Mouse (Mus musculus) yolk sac, embryonic 10.5 days (tissue): ENCODE results near the gene Chrna4.
A peak's percentile ranks its signal among the peaks of the same experiment; 100 is the strongest.

Source experiments
- DNase-seq: peaks from one replicate; pipeline ENCODE4 v3.0.0-alpha.2; 2017; ENCODE audit warnings: low spot score

Chrna4 gene

DNA sequence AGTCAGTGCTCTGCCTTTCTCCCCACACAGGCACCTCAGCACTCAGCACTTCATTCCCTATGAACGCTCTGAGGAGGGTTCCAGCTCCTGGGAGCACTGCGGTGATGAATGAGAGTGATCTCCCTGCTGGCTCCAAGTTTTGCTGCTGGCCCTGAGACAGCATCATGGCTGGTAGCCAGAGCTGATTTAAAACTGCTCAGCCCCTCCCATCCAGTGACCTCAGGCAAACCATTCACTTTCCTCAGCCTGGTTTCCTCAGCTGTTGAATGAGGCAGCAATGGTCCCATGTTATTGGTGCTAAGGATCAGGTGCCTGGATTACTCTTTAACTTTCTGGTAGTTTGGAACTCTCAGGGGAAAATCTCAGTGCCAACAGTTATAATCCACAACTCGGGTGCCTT lies at the start of gene Chrna4:
Gene Chrna4 (minus strand): TSS at position 110 of the 400 bp plus-strand sequence.
- peak; percentile 7 for DNase-seq

DNA sequence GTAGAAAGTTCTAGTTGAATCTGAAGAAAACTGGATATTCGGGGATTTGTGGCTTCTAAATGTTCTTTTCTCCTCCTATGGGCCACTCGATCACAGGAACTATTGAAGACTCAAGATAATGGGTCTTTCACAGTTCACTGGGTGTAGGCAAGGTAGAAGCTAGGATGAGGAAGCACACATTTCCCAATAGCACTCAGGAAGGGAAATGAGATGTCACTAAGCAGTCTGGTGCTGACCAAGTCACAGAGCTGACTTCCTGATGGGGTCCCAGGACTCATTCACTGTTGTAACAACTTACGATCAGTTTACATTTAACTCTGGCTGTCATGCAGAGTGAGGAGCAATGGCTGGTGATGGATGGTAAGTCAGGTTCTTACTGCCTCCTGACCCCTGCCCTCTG lies 46.8 kb upstream of the Chrna4 start:
- no peak for DNase-seq

DNA sequence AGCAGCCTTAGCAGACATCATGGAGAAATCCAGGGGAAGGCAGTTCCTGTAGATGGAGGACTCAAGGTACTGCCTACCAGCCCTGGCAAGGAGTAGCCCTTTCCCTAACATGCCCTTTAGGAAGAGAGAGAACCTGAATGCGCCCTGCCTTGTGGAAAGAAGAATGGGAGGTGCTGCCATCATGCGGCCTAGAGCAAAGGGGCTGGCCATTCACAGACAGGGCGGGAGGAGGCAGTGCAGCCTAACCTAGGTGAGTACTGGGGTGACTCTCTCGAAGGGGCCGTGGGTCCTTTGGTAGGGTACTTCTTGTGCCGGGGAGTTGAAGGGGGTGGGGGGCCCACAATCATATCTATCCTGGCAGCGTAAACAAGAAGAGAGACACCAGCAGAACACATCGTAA lies 41.7 kb upstream of the Chrna4 start:
- DNase-seq: no peak

DNA sequence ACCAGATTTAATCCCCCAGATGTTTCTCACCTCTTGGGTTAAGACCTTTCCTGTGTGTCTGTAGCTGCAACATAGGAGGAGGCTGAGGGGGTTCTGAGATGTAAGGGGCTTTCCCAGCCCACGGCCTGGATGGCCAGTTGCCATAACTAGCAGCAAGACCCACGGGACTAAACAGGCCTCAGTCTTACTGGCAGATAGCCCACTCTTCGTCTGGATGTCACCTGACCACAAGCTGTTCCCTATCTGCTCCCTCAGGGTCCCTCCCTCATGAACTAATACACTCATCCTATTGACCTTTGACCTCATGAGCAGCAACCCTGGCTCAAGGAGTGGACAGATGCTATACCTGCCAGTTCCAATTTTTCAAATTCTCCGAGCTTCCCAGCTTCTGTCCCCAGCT lies 40.6 kb upstream of the Chrna4 start:
- DNase-seq: no peak

DNA sequence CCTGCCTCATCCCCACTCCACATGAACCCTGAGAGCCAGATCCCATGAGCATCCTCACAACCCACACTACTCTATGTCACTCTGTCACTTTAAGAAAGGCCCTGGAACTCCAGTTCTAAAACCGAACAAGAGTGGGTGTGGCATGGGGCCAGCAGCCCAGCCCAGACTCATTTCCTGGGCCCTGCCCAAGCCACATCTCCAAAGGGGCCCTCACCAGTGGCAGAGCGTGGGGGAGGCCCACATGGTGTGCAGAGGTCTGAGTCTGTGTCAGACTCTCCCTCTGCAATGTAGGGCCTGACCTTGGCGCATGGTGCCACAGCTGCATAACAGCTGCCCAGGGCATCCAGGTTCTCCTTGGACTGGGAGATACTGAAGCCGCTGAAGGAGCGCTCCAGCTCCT lies 37.5 kb upstream of the Chrna4 start:
- DNase-seq: no peak

DNA sequence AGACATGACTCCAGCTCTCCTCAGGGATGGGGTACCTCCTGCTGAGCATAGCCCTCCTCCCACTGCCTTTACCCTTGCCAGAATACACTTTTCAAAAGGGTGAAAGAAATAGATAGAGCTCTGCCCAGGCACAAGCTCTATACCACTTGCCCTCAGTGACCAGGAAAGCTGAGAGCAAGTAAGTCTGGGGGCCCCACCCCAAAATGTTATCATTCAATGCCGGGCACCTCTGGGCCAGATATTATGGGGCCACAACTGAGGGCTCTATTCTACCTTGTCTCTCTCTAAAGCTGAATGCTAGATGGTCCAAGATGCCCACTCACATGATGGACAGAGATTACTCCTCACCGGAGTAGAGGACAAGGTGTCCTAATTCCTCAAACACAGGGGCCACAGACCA lies 36.2 kb upstream of the Chrna4 start:
- DNase-seq: no peak

DNA sequence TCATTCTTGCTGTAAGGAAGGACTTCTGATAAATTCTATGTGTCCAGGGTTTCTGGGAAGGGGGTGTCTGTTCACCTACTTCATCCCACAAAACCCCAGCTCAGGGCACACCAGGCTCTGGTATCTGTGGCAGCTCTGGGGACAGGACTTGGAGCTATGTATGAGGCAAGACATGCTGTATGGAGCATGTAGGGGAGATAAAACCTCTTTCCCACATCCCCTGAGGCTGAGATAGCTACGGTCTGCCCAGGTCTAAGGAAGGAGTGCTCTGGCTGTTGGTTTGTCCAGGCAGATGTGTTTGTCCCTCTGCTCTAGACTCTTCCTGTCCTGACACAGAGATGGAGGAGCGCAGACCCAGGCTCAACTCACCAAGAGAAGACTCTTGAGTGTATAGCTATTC lies 35.6 kb upstream of the Chrna4 start:
- DNase-seq: no peak

DNA sequence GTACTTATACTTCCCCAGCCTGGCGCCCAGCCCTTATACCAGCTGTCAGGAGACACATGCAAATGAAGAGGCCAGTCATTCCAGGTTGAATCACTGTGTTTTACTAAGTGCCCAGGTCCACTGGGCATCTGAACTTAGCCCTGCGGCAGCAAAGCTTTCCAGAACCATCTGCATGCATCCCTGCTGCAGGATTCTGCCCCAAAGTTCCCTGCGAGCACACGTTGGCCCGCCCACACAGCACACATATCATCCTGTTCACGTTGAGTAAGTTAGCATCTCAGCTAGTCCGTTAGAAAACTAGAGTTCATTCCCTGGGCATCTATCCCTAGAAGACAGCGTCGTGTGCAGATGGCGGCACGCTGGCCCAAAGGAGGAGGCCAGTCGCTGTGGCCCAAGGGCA lies 32.2 kb upstream of the Chrna4 start:
- DNase-seq: no peak

DNA sequence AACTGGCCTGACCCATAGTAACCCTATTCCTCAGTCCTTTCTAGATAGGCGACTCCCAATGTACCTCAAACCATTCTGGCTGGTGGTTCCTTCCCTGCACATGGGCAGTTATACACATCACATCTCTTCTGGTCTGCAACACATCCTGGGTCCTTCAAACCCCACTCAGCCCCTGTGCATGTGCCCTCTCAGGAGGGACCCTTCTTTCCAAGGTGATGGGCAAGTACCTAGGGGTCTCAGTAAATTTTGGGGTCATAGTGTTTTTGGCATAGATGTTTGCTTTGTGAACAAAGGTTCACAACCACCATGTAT lies 29.0 kb upstream of the Chrna4 start:
- DNase-seq: no peak

DNA sequence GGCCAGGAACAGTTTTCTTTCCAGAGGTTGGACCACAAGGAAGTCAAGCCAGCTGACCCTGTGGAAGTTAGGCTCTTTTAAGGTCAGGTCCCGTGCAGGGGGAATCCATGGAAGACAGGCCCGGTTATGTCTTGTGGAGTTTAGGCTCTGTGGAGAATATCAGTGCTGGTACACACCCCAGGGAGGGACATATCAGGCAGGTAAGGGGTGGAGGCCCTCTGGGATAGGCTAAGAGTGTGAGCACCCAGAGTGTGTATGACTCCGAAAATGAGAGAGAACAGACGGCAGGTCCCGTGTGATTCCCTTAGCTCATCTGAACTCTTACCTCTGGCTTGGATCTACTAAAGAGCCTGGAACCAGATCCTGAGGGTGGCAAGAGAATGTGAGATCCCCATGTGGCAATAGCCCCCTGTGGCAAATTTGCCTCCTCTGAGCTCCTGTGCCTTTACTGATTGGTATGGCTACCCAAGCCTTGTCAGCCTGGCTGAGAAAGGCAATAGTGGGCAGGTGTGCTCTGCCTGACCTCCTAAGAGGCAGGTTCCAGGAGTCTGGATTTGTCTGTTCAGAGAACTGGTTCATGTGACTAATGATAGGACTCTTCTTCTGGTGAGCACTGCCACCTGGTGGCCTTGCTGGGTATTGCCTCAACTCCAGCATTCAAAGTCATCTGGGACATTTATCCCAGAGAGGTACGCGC lies 28.5 kb upstream of the Chrna4 start:
- DNase-seq: peak; percentile 63

DNA sequence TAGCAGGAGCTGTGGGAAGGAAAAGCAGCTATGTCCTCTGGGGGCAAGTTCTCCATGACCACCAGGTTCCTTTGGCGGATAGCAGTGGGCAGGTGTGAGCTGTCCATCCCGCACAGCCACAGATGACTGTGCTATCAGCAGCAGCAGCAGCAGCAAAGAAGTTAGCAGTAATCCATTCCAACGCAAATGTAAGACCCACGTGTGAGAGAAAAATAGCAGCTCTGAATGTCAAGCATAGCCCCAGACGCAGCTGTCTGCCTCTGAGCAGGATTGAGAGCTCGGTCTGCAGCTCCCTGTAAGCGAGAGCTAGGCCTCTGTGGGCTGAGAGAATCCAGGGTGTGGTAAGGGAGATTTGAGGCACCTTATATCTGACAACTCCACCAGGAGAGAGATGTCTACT lies 26.8 kb upstream of the Chrna4 start:
- DNase-seq: no peak

DNA sequence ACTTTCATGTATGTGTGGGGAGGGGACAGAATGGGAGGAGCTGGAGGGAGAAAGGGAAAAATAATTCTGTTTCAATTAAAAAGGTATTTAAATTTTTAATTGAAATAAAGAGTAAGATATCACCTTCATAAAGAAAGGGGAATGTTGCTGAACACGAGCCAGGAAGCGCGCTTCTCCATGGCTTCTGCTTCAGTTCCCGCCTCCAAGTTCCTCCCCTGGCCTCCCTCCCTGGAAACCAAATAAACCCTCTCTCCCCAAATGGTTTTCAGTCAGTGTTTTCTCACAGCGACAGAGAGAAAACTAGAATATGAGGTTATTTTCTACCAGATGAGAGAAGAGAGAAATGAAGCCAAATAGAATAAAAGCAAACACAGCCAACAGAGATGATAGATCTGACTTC lies 25.2 kb upstream of the Chrna4 start:
- DNase-seq: no peak

DNA sequence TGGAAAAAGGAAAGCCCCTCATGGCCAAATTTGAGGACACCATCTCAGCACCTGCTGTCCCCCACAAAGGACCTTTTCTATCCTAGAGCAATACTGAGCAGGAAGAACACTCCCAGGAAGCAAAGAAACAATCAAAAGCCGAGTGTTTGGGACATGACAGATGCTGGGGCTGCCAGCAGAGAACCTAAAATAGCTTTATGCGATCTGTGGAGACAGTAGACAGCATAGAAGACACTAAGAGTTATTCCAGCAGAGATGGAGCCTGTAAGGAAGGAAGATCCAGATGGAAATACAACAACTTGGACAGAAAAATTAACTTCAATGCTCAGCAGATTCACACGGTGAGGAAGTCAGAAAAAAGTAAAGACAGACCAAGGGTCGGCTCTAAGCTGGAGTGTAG lies 22.5 kb upstream of the Chrna4 start:
- DNase-seq: peak; percentile 13

DNA sequence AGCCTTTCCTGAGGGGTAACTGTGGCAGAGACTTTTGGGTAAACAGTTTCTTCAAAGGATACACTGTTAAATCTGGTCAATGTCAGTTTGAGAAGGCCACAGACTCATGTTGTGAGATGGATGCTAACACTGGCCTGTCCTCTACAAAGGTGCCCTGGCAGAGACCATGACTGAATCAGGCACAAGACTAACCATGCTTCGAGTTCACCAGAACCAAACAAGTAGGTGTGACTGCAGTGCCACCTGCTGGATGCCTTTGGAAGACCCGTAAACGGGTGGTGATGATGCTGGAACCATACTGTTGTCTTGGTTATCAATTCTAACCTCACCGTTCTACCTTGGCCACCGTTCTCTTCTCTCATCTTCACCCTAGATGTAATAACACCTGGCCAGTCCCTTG lies 16.8 kb upstream of the Chrna4 start:
- peak; percentile 24 for DNase-seq

DNA sequence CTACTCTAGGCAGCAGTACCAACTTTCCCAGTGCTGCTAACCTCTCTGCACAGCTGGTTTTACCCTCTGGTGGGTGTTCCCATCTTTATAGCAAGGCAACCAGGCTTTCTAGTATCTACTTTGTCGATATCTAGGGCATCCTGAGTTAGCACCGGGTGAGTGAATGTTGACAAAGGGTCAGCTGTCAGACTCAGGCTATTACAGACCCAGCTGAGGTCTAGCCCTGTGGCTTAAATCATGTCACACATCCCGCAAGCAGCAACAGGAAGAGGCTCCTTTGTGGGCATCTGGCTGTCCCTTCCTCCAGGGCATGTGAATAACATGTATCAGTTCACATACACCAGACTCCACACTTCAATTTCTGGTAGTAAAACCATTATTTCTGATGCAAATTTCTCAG lies 14.8 kb upstream of the Chrna4 start:
- DNase-seq: no peak

DNA sequence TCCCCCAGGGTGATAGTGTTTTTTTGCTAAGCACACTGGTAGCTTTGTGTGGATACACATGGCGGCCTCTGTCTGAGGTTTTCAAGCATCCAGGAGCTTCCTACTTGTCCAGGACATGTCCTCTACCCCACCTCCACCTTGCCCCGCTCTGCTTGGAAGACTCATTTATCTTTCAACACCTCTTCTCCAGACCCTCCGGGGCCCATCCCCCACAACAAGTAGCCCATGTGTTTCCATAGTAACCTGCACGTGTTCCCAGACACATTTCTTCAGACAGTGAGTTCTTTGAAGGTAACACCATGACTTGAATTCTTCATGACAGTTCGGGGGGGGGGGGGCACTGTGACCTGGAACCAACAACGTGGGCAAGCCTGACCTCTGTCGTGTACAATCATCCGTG lies 14.0 kb upstream of the Chrna4 start:
- no peak for DNase-seq

DNA sequence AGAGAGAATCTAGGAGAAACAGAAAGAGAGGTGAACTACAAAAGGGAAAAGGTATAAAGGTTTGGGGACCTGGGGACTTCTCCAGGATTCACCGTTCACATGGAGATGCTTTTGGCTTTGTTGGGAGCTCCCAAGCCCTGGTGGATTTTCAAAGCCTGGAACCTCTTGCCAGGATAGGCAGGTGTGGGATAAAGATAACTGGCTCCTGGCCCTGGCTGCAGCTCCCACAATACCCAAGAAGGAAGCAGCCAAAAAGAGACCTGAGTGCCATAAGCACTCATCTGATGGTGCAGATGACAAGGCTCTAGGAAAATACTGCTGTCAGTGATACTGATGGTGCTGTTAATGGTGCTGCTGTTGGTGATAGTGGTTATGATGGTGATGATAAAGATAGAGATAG lies 8.8 kb upstream of the Chrna4 start:
- DNase-seq: no peak

DNA sequence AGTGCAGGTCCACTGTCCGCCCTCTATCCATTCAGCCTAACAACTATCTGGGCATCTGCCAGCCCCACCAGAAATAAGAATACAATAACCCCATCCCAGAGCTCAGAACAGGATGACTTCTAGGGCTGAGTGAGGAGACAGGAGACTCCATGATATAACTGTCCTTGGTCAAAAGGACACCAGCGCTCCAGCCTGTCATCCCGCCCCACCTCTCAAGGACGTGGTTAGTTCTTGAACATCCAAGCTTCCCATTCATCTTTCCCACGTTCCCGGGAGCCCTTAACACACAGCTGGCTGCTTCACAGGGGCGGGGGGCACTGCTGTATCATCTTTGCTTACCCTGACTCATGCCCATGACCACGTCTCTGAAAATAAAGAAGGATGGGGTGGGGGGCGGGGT lies 5.6 kb upstream of the Chrna4 start:
- DNase-seq: no peak

DNA sequence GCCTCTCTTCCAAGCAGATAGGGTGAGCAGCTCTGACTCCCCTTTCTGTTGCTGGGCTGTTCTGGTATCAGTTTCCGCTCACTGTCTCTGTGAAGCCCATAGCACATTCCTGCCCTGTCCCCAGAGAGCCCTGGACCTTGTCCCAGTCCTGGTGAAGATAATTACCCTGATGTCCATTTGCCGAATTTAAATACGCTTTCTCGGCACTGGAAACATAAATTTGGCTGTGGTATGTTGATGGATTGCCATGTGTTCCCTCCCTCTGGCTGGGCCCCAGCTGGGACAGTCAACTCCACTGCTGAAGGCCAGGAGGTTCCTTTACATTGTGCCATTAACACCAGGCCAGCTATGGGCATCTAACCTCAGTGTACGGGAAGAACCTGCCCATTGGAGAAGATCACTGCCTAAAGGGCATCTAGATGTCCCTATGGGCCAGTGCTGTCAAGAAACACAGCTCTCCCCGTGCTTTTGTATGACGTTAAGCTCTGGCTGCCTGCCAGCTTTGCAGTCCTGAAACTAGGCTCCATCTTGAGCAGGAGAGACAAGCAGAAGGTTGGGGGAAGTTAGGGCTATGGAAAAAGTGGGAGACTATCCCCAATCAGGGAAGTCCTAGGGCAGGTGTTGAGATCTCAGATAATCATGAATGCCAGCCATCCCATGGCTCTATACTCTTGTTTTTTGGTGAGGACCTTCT lies 5.1 kb upstream of the Chrna4 start:
- no peak for DNase-seq

DNA sequence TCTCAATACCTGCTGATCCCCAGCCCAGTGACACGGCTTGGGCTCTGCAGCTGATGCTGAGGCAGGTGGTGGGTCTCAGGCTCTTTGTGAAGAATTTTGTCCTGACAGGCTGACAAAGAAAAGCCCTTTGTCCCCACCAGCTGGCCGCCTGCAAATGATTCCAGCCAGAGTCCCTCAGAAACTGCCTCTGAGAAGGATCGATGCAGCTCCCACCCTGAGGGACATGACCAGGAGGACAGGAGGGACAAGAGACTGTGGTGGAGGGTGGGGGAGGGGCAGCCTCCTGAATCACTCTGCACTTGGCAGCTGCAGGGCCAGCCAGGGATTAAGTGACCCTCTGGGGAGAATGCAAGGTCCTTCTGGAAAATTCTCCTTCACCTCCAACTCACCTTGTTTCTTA lies 655 bp upstream of the Chrna4 start:
- no peak for DNase-seq

DNA sequence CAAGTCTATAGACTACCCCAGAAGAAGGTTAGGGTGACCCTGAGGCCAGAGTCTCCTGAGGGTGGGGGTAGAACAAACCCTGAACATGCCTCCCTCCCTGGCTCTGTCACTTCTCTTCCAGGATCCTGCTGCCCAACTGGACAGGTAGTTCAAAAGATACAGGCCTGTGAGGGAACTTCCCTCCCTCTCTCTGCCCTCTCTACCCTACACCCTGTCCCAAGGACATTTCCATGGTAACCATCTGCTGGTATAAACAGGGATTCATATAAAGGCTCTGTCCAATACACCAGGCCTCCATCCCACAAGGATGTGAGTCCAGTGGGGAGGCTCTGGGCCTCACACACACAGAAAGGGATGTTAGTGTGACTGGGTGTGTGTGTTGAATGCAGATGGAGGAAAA lies 970 bp downstream of the Chrna4 start:
- no peak for DNase-seq

DNA sequence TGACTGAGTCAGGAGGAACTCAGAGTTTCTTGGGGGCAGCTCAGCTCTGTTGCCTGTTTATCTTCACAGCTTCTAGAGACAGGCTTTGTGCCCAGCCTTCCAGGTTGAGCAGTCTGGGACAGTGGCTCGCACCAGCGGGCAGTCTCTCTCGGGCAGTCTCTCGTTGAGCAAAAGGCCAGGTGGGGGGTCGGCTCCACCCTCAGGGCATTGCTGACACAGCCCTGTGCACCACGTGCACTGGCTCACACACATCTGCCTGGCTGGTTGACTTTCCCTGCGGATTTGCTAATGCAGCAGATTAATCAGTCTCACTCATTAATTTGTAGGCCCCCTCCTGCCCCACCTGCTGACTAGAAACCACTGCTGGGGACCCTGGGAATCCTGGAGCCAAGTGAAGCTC lies 1.4 kb downstream of the Chrna4 start:
- DNase-seq: no peak

DNA sequence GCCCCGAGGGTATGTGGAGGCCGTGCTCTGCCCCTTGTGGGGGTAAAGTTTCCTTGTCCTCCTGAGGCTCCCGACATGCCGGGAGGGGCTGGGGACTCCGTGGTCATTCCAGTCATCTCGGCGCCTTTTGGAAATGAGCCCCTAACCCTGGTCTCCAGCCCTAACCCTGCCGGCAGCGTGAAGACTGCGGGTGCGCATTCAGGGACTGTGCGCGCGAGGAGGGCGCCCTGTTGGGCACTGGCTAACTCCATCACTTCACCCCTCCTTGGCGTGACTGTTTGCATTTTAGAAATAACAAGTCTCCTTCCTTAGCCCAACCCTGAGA lies 4.0 kb downstream of the Chrna4 start:
- no peak for DNase-seq

DNA sequence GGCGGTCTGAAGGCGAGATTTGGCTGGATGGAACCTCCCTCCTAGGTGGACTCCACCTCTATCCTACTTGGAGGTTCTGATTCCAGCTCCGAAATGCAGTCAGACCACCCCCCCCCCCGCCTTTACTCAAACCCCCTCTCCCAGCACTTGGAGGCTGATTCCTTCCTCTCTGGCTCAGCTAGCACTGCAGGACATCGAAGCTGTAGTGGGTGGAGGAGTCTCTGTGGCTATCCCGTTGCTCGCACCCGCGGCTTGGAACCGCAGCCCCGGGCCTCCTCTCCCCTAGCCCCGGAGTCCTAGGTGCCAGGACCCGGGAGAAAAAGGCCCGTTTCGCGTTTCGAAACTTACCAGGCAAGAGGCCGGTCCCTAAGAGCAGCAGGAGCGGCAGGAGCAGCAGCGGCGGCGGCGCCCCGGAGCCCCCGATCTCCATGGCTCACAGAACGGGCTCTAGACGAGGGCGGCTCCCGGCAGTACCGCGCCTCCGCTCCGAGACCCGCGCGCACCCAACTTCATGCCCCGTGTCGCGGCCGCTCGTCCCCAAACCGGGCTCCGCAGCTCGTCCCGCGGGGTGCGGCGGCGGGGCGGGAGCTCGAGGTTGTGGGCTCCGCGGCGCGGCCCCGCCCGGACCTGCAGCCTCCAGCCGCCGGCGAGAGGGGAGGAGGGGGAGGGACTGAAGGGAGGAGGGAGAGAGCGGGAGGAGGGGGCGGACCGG lies 4.5 kb downstream of the Chrna4 start:
- DNase-seq: peak; percentile 29
